In genomic region chr13:58997763-58998162, GRCm38 (mm10) we compare ENCODE assay signal across 12 mouse cellular contexts.
"Had no signal": no experiment of that assay in that cellular context is flagged by ENCODE, and none has a peak within 500 bp of the region (broad histone marks: within the 10 kb centered on the region; RNA-seq: fewer than 3 reads in every experiment).

No protein-coding gene starts in this region.

- DNase-seq: kidney, adult 18-20 months; kidney, adult 9 months; kidney, postnatal 14 days; layer of hippocampus, adult 9-11 months; liver, embryonic 13.5 days; lung, embryonic 14.5 days; lung, postnatal 4 days; midbrain, embryonic 14.5 days; thymus, adult 18-20 months; thymus, postnatal 36 days had no signal

- ATAC-seq: intestine, embryonic 16.5 days; lung, postnatal 0 days had no signal
